Mouse (Mus musculus): ENCODE data around the gene Gm11099.

Gm11099 gene

DNA sequence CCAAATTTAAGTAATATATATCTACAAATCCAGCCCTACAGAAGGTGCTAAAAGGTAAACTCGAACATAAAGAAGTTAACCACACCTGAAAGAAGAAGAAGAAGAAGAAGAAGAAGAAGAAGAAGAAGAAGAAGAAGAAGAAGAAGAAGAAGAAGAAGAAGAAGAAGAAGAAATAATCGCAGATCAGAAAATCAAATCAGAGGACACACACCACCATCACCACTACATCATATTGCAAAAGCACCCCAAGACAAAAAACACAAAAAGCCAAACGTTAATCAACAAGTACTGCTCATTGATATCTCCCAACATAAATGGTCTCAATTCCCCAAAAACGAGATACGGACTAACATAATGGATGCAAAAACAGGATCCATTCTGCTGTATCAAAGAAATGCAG, at the start of gene Gm11099:
TSS of gene Gm11099 (plus strand) at position 301 of the 400 bp plus-strand sequence.
- in situ Hi-C loops (cut with MboI, MseI): no loop called here

DNA sequence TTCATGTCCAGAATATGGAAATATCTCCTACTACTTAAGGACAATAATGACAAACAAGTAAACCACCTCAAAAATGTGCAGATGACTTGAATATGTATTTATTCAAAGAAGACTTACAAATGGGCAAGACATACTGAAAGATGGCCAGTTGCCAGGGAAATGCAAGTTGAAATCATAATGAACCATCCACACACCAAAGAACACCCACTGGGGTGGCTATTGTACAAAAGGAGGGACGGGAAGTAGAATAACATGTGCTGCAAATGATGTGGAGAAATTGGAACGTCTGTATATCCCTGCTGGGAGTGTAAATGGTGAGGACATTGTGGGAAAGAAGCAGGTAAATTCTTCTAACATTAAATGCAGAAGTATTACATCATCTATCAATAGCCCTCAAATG, 46.3 kb upstream of the Gm11099 start:
- in situ Hi-C loops (cut with MboI, MseI): no loop called here

GRCm38 (mm10) chr2:58828910-58829600, 30.2 kb upstream of the Gm11099 start:
- in situ Hi-C loops (cut with MboI, MseI): no loop called here

DNA sequence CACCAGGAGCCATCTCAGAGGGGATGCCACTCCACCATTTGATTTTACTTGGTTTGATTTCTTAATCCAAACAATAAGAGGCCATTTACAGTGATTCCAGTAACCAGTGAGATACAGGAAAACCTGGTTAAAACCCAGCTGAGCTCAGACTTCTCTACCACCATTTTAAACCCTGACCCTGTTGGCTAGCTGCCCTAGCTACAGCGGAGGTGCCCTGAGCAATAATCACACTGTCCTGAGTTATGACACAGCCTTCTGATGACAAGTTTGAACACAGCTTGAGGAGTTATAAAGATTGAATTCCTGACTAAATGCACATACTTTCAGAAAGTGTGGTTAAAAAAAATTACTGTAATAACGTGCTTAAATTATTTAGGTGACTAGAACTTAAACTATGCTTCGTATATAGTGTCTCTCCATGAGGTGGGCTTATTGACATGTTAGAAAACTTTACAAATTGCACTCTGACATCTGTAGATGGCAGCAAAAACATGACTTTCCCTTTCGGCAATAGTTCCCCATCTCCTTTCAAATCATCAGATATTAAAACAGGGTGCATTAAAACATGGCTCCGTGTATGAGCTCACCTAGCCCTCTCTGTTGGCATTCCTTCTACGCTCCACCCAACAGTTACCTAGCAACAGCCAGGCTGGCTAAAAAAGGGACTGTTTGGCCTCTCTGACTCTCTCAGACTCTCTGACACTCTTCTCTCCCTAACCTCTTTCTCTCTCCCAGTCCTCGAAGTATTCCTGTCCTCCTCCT, 29.1 kb upstream of the Gm11099 start:
- in situ Hi-C loops (cut with MboI, MseI): no loop called here

DNA sequence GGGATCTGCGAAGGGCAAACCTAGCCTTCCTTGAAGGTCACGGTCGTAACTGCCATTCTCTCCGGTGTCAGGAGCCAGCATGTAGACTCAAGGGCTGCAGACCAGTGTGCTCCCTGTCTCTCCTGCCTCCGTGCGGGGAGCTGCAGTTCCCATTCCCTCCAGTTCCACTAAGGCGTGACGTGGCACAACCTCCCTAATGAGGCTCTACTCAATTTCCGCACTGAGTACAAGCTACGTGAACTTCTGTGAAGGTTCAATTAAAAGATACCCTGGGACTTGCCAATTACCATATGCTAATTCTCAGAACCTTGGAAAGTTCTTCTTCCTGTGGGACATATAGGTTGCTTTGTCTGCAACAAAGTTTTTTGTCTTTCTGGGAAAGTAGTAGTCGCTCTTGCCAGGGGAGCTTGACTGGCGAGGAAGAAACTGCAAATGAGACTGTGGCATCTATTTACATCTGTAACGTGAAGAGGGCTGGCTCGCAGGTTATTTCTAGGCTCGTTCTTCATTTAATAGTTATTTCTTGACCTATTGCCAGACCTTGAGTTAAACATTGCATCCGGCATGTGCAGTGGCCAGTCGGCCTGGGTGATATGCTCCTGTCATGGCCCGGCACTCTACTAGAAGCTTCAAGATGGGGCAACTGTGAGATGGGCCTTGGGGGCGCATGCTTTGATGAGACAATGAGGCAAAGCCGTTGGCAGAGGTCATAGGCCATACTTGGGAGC, 26.8 kb upstream of the Gm11099 start:
- in situ Hi-C loops (cut with MboI, MseI): no loop called here

GRCm38 (mm10) chr2:58841021-58841420, 18.2 kb upstream of the Gm11099 start:
- in situ Hi-C loops (cut with MboI, MseI): no loop called here

GRCm38 (mm10) chr2:58842443-58842842, 16.8 kb upstream of the Gm11099 start:
- in situ Hi-C loops (cut with MboI, MseI): no loop called here

GRCm38 (mm10) chr2:58844499-58844898, 14.7 kb upstream of the Gm11099 start:
- in situ Hi-C loops (cut with MboI, MseI): no loop called here

- in situ Hi-C loops (cut with MboI, MseI): no loop called here
Observed at GRCm38 (mm10) chr2:58879876-58880275, 20.6 kb downstream of the Gm11099 start.

GRCm38 (mm10) chr2:58905057-58905456, 45.8 kb downstream of the Gm11099 start:
- in situ Hi-C loops (cut with MboI, MseI): no loop called here

- in situ Hi-C loops (cut with MboI, MseI): no loop called here
Observed at GRCm38 (mm10) chr2:58906814-58907516, 47.7 kb downstream of the Gm11099 start.

- in situ Hi-C loops (cut with MboI, MseI): no loop called here
Observed at GRCm38 (mm10) chr2:58912339-58912738, 53.1 kb downstream of the Gm11099 start.

- in situ Hi-C loops (cut with MboI, MseI): no loop called here
Observed at GRCm38 (mm10) chr2:58918351-58918750, 59.1 kb downstream of the Gm11099 start.

DNA sequence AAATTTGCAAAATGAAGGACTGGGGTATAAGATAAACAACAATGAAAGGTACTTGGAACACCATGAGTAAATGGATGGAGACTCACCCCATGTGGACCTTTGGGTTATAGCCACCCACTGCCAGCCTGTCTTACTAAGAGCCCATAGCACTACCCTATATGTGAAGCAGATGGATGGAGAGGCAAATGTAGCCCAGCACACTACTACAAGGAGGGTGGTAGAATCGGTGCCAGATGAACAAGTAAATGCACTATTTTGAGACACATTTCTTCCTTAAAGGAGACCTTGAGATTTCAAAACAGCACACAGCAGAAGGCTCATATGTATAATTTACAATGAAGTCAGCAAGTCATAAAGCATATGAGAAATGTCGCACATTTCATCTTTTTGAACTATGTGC, 66.3 kb downstream of the Gm11099 start:
- in situ Hi-C loops (cut with MboI, MseI): no loop called here

DNA sequence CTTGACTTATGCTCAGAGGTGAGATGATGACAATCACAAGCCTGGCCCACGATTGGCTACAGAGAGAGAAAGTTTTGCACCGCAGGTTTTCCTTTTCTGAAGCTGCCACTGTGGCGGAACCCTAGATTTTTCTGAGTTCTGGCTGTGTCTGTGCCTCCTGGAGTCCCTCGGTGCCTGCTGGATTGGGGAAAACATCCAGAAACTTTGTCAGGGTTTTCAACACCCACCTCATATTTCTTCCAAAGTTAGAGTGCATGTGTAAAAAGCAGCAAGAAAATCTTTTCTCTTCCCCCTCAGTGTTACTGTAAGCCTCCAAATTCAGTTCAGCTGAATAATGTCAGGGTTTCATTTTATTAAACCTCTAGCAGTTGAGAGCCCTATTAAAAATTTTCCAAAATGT, 82.1 kb downstream of the Gm11099 start:
- in situ Hi-C loops (cut with MboI, MseI): no loop called here

DNA sequence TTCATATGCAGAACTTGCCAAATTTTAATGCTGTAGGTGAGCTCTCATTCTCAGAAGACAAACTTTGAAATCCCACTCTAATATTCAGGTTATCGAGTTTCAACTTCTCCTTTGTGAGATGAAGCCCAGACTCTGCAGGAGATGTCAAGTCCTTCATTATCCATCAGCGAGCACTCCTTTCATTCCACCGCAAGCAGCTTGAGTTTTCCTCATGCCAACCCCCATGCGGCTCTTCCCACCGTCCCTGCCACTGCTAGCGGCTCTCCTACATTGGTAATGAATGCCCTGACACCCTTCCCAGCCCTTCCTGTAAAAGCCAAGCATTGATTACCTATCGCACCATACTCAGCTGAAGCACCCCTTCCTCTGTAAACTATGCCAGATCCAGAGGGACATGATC, 89.6 kb downstream of the Gm11099 start:
- in situ Hi-C loops (cut with MboI, MseI): no loop called here

- in situ Hi-C loops (cut with MboI, MseI): no loop called here
Observed at GRCm38 (mm10) chr2:58952101-58952500, 92.9 kb downstream of the Gm11099 start.

- in situ Hi-C loops (cut with MboI, MseI): no loop called here
Observed at GRCm38 (mm10) chr2:58956351-58956750, 97.1 kb downstream of the Gm11099 start.

DNA sequence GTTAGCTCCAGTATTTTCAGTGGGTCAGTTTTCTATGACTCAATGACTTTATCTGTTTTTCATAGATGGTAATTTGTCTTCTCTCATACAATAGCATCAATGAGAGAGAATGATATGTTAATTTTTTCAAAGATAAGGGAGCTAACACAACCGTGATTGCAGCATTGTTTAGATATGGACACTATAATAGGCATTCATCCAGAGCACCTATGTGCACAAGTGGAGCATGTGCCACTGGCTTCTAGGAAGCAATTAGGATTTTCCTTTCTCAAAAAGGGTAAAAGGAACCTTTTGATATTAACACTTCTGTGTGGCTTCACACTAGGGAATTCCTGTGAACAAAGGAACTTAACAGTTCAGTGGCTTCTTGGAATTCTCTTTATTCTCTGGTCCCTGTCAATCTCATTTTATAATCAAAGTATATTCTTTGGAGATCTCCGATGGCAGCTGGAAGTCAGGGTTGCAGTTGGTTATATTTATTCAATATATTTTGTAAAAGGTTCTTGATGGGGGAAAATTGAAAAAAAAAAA, 97.6 kb downstream of the Gm11099 start:
- in situ Hi-C loops (cut with MboI, MseI): no loop called here
